Mouse (Mus musculus) macrophage (primary cell): Measurements from ENCODE around the gene Mtnr1a. TPM values are rescaled to one million over a fixed set of nuclear protein-coding genes. Genes with fewer than 3 reads are reported as not detected.

ENCODE experiments used
- polyA plus RNA-seq: library from polyadenylated mRNA; stranded (reverse); fragments of 250-400 nt; gene quantifications from 3 replicates; pipeline ENCODE4 v1.2.4, GENCODE M21; 2018; ENCODE audit warnings: inconsistent platforms

Gene Mtnr1a
- polyA plus RNA-seq, 1 experiment from 2014 or later, result not detected

Other genes with a start within 250 kb of the Mtnr1a start
- 0.01 to 0.24 TPM (median 0.06 TPM) in 3 replicates for gene Fat1, start 133.7 kb upstream of the Mtnr1a start, polyA plus RNA-seq
- gene F11, start 192.9 kb downstream of the Mtnr1a start, polyA plus RNA-seq, result not detected in 3 replicates
- 0.03 to 0.13 TPM in 2 of 3 replicates, not detected in the other for gene Klkb1, start 225.7 kb downstream of the Mtnr1a start, polyA plus RNA-seq
- gene Gm45753, start 239.3 kb downstream of the Mtnr1a start, polyA plus RNA-seq, result 0.09 to 0.13 TPM in 2 of 3 replicates, not detected in the other